Mouse (Mus musculus) midbrain, embryonic 12.5 days (tissue): Measurements from ENCODE around the gene Ssh2. TPM values are rescaled to one million over a fixed set of nuclear protein-coding genes. Genes with fewer than 3 reads are reported as not detected.
"Not testable (repeated sequence)": the region's sequence is repeated elsewhere in the genome, so short reads cannot be mapped to it uniquely, and the experiment has no call there.

Source experiments
- ATAC-seq: fragments of 200-750 bp; cut with Nextera tagmentation; 2 replicates; pipeline ENCODE4 v1.8.0; 2017; ENCODE audit warnings: low read depth, moderate TSS enrichment, moderate library complexity; ENCODE audit not compliant: low FRiP score
- H3K27ac ChIP-seq: fragments of 300-500 bp; sonication (generic); replicated peaks from 2 replicates; pipeline ENCODE4 v1.5.1; 2016; ENCODE audit warnings: mild to moderate bottlenecking
- H3K27me3 ChIP-seq: fragments of 300-500 bp; sonication (generic); 2 replicates; pipeline ENCODE4 v1.6.1; 2016; ENCODE audit warnings: mild to moderate bottlenecking
- H3K36me3 ChIP-seq: fragments of 300-500 bp; sonication (generic); 2 replicates; pipeline ENCODE4 v1.6.1; 2016
- H3K4me1 ChIP-seq: fragments of 300-500 bp; sonication (generic); 2 replicates; pipeline ENCODE4 v1.6.1; 2016
- H3K4me2 ChIP-seq: fragments of 300-500 bp; sonication (generic); replicated peaks from 2 replicates; pipeline ENCODE4 v1.6.1; 2016; ENCODE audit warnings: mild to moderate bottlenecking, moderate library complexity
- H3K4me3 ChIP-seq: fragments of 300-500 bp; sonication (generic); 2 replicates; pipeline ENCODE4 v1.5.1; 2016; ENCODE audit warnings: mild to moderate bottlenecking
- H3K9ac ChIP-seq: fragments of 300-500 bp; sonication (generic); replicated peaks from 2 replicates; pipeline ENCODE4 v1.6.1; 2016; ENCODE audit warnings: mild to moderate bottlenecking, moderate library complexity
- H3K9me3 ChIP-seq: fragments of 300-500 bp; sonication (generic); 2 replicates; pipeline ENCODE4 v1.6.1; 2016; ENCODE audit warnings: mild to moderate bottlenecking
- WGBS: fragments of 180-500 bp; shearing (Covaris S2); methylation state at CpG from one replicate; pipeline ENCODE4 v1.1.7; 2016; 5-methylcytosine and 5-hydroxymethylcytosine counted together
- polyA plus RNA-seq: library from polyadenylated mRNA; unstranded; fragments of >200 nt; fragmentation: Nextera tagmentation; extraction: Ambion mirVana; gene quantifications from 2 replicates; pipeline ENCODE4 v1.2.1, GENCODE M21; 2016

Gene Ssh2
- polyA plus RNA-seq, 1 experiment from 2014 or later = 15.1 TPM

- no peak overlapping the region for H3K4me2 ChIP-seq
- 85% methylated on average over 1 of the region's 1 CpGs for WGBS
- no peak overlapping the region for H3K27ac ChIP-seq
- H3K36me3 ChIP-seq = no peaks in the 10 kb centered on the region
- H3K9ac ChIP-seq = no peak overlapping the region
- H3K27me3 ChIP-seq = no peaks in the 10 kb centered on the region
- no peaks in the 10 kb centered on the region for H3K4me1 ChIP-seq
- H3K4me3 ChIP-seq = no peak overlapping the region
- H3K9me3 ChIP-seq = no peaks in the 10 kb centered on the region
- no peak for ATAC-seq
Observed at GRCm38 (mm10) chr11:77239658-77240345, 23.7 kb downstream of the Ssh2 start.

- Histone ChIP-seq H3K4me1 (no peaks in the 10 kb centered on the region), H3K4me3 (no peak overlapping the region), H3K36me3 (no peaks in the 10 kb centered on the region), H3K9me3 (no peaks in the 10 kb centered on the region), H3K27me3 (no peaks in the 10 kb centered on the region), H3K9ac (no peak overlapping the region), H3K27ac (no peak overlapping the region), H3K4me2 (no peak overlapping the region)
- 89% methylated on average over 7 of the region's 7 CpGs for WGBS
- no peak for ATAC-seq
Observed at GRCm38 (mm10) chr11:77240466-77241246, 24.6 kb downstream of the Ssh2 start.

DNA sequence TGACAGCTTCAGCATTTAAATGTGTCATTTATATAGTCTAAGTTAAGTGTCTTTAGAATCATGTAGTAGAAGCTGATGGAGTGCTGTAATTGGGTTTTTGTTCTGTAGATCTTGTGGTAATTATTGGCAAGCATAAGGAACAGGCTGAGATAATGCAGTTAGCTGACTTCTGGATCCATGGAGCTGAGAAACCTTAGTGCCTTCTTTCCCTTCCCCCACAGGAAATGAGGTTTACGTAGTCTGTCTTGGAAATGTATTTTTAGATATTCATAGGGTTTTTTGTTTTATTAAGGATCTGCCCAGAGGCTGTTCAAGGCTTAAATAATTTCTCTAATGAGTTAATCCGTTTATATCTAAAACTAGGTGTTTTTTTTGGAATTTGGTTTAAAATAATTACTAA lies 26.8 kb downstream of the Ssh2 start:
- H3K4me1 ChIP-seq = no peaks in the 10 kb centered on the region
- H3K9ac ChIP-seq = no peak overlapping the region
- H3K9me3 ChIP-seq = no peaks in the 10 kb centered on the region
- H3K36me3 ChIP-seq = no peaks in the 10 kb centered on the region
- no peak overlapping the region for H3K4me2 ChIP-seq
- 86% methylated on average over 2 of the region's 2 CpGs for WGBS
- ATAC-seq = no peak
- no peak overlapping the region for H3K4me3 ChIP-seq
- H3K27me3 ChIP-seq = no peaks in the 10 kb centered on the region
- no peak overlapping the region for H3K27ac ChIP-seq

GRCm38 (mm10) chr11:77252826-77253225 lies 36.7 kb downstream of the Ssh2 start:
- H3K9ac ChIP-seq = no peak overlapping the region

GRCm38 (mm10) chr11:77259441-77259840 lies 43.4 kb downstream of the Ssh2 start:
- Histone ChIP-seq H3K4me2 (no peak overlapping the region), H3K4me1 (no peaks in the 10 kb centered on the region), H3K27ac (no peak overlapping the region), H3K27me3 (no peaks in the 10 kb centered on the region), H3K4me3 (no peak overlapping the region), H3K9me3 (no peaks in the 10 kb centered on the region), H3K36me3 (no peaks in the 10 kb centered on the region), H3K9ac (no peak overlapping the region)
- no peak for ATAC-seq
- 67% methylated on average over 2 of the region's 2 CpGs for WGBS

More at GRCm38 (mm10) chr11:77252826-77253225, 36.7 kb downstream of the Ssh2 start:
- Histone ChIP-seq H3K27ac (no peak overlapping the region), H3K4me3 (no peak overlapping the region), H3K4me2 (no peak overlapping the region), H3K4me1 (no peaks in the 10 kb centered on the region), H3K27me3 (no peaks in the 10 kb centered on the region), H3K9me3 (no peaks in the 10 kb centered on the region), H3K36me3 (no peaks in the 10 kb centered on the region)
- ATAC-seq = no peak
- WGBS = 79% methylated on average over 2 of the region's 2 CpGs

- Histone ChIP-seq H3K4me1 (no peaks in the 10 kb centered on the region), H3K4me2 (no peak overlapping the region), H3K9ac (no peak overlapping the region), H3K4me3 (no peak overlapping the region), H3K27me3 (no peaks in the 10 kb centered on the region), H3K9me3 (no peaks in the 10 kb centered on the region), H3K27ac (no peak overlapping the region), H3K36me3 (no peaks in the 10 kb centered on the region)
- ATAC-seq = no peak
- WGBS = 82% methylated on average over 2 of the region's 2 CpGs
Observed at GRCm38 (mm10) chr11:77267401-77267800, 51.3 kb downstream of the Ssh2 start.

DNA sequence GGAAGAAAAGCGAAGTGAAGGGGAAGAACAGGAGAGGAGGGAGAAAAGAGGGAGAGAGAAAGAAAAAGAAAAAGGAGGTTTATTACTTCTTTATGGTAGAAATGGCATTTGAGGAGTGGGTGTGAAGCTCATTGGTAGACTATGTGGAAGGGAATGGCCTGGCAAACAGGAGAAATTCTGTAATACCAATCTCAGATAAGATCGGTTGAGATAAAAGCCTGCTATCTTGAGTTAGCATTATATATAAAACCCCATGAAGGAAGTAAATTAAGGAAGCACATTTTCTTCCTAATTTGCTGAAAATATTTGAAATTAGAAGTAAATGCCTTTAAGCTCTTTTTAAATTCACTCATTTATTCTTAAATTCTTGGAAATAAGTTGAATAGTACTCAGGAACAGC lies 59.9 kb downstream of the Ssh2 start:
- ATAC-seq = no peak
- 87% methylated on average over 2 of the region's 2 CpGs for WGBS
- no peak overlapping the region for H3K9ac ChIP-seq
- no peak overlapping the region for H3K27ac ChIP-seq
- H3K4me1 ChIP-seq = no peaks in the 10 kb centered on the region
- no peak overlapping the region for H3K4me2 ChIP-seq
- H3K27me3 ChIP-seq = no peaks in the 10 kb centered on the region
- H3K4me3 ChIP-seq = no peak overlapping the region
- H3K9me3 ChIP-seq = no peaks in the 10 kb centered on the region
- H3K36me3 ChIP-seq = no peaks in the 10 kb centered on the region

DNA sequence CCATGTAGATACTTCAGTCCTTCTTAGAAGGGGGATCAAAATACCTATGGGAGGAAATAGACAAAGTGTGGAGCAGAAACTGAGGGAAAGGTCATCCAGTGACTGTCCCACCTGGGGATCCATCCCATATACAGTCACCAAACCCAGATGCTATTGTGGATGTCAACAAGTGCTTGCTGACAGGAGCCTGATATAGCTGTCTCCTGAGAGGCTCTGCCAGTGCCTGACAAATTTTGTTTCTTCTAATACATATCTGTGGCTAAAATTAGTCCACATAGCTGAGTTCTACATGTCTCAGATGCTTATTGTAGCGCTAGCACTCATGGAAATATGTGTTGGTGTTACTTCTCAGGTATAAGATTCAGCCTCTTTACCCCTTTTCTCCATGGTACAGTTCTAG lies 62.5 kb downstream of the Ssh2 start:
- H3K36me3 ChIP-seq, H3K9me3 ChIP-seq, H3K27me3 ChIP-seq, H3K9ac ChIP-seq, H3K4me3 ChIP-seq, H3K4me2 ChIP-seq, H3K27ac ChIP-seq, ATAC-seq, H3K4me1 ChIP-seq: not testable (repeated sequence)
- WGBS = 98% methylated on average over 1 of the region's 1 CpGs

GRCm38 (mm10) chr11:77280219-77280618 lies 64.1 kb downstream of the Ssh2 start:
- WGBS = 88% methylated on average over 1 of the region's 1 CpGs
- no peak overlapping the region for H3K9ac ChIP-seq
- no peaks in the 10 kb centered on the region for H3K9me3 ChIP-seq
- no peak overlapping the region for H3K27ac ChIP-seq
- no peak overlapping the region for H3K4me3 ChIP-seq
- no peaks in the 10 kb centered on the region for H3K36me3 ChIP-seq
- no peak for ATAC-seq
- H3K4me1 ChIP-seq = peaks cover 8% of the 10 kb centered on the region; the same call in 1 of the 2 replicates
- H3K4me2 ChIP-seq = no peak overlapping the region
- H3K27me3 ChIP-seq = no peaks in the 10 kb centered on the region

GRCm38 (mm10) chr11:77291447-77291846 lies 75.4 kb downstream of the Ssh2 start:
- Histone ChIP-seq H3K27me3 (no peaks in the 10 kb centered on the region), H3K9me3 (no peaks in the 10 kb centered on the region), H3K36me3 (no peaks in the 10 kb centered on the region), H3K4me3 (no peak overlapping the region), H3K9ac (no peak overlapping the region), H3K4me1 (no peaks in the 10 kb centered on the region), H3K27ac (no peak overlapping the region), H3K4me2 (no peak overlapping the region)
- ATAC-seq = no peak
- WGBS = 80% methylated on average over 4 of the region's 4 CpGs

GRCm38 (mm10) chr11:77293673-77294072 lies 77.6 kb downstream of the Ssh2 start:
- H3K4me3 ChIP-seq, H3K9ac ChIP-seq, ATAC-seq, H3K36me3 ChIP-seq, H3K27me3 ChIP-seq, H3K4me2 ChIP-seq, H3K9me3 ChIP-seq, H3K4me1 ChIP-seq, H3K27ac ChIP-seq: not testable (repeated sequence)
- 92% methylated on average over 11 of the region's 11 CpGs for WGBS

- H3K27me3 ChIP-seq = no peaks in the 10 kb centered on the region
- H3K4me3 ChIP-seq = no peak overlapping the region
- H3K9me3 ChIP-seq = no peaks in the 10 kb centered on the region
- no peak for ATAC-seq
- no peak overlapping the region for H3K27ac ChIP-seq
- H3K36me3 ChIP-seq = no peaks in the 10 kb centered on the region
- H3K9ac ChIP-seq = no peak overlapping the region
- H3K4me1 ChIP-seq = 0 out of 2 replicates have a peak, but pooled peaks cover 5% of the 10 kb centered on the region
- no peak overlapping the region for H3K4me2 ChIP-seq
- 83% methylated on average over 1 of the region's 1 CpGs for WGBS
Observed at GRCm38 (mm10) chr11:77297246-77297645, 81.2 kb downstream of the Ssh2 start.
